Mouse (Mus musculus): ENCODE results near the gene Fam210b.

The Fam210b gene

GRCm38 (mm10) chr2:172350773-172351172 is 5.4 kb downstream of the Fam210b start:
- no peak for DNase-seq

GRCm38 (mm10) chr2:172353218-172353617 is 7.9 kb downstream of the Fam210b start:
- DNase-seq: no peak

GRCm38 (mm10) chr2:172354761-172355160 is 9.4 kb downstream of the Fam210b start:
- no peak for DNase-seq

GRCm38 (mm10) chr2:172355833-172356232 is 10.5 kb downstream of the Fam210b start:
- no peak for DNase-seq

- DNase-seq: no peak
Measured at GRCm38 (mm10) chr2:172363176-172363575, 17.8 kb downstream of the Fam210b start.

GRCm38 (mm10) chr2:172370411-172371223 is 25.3 kb downstream of the Fam210b start, which contains the start of the genes Aurka and Cstf1:
Aurka (minus strand) TSS chr2:172370535.
Cstf1 (plus strand) TSS chr2:172370681.
- peak; percentile 97 for DNase-seq

- DNase-seq: no peak
Measured at GRCm38 (mm10) chr2:172371258-172371657, 25.9 kb downstream of the Fam210b start.

GRCm38 (mm10) chr2:172376551-172376950 is 31.2 kb downstream of the Fam210b start:
- DNase-seq: no peak

GRCm38 (mm10) chr2:172376999-172377515 is 31.7 kb downstream of the Fam210b start:
- DNase-seq: no peak

- DNase-seq: peak; percentile 16 to 74
Measured at GRCm38 (mm10) chr2:172378332-172378731, 33.0 kb downstream of the Fam210b start.

- DNase-seq: no peak
Measured at GRCm38 (mm10) chr2:172380513-172380912, 35.1 kb downstream of the Fam210b start.

GRCm38 (mm10) chr2:172381341-172381740 is 36.0 kb downstream of the Fam210b start:
- no peak for DNase-seq

- no peak for DNase-seq
Measured at GRCm38 (mm10) chr2:172381898-172382297, 36.5 kb downstream of the Fam210b start.

- DNase-seq: no peak
Measured at GRCm38 (mm10) chr2:172384715-172385114, 39.4 kb downstream of the Fam210b start.

- DNase-seq: no peak
Measured at GRCm38 (mm10) chr2:172390341-172390740, 45.0 kb downstream of the Fam210b start.

GRCm38 (mm10) chr2:172392041-172392521 is 46.7 kb downstream of the Fam210b start:
- DNase-seq: no peak

- peak in 1 of 2 experiments; percentile 37 for DNase-seq
Measured at GRCm38 (mm10) chr2:172393391-172394051, 48.2 kb downstream of the Fam210b start, which contains the start of gene Cass4. Cass4 (plus strand) TSS chr2:172393794.

GRCm38 (mm10) chr2:172394052-172394392 is 48.7 kb downstream of the Fam210b start:
- no peak for DNase-seq

- DNase-seq: no peak
Measured at GRCm38 (mm10) chr2:172394671-172395070, 49.3 kb downstream of the Fam210b start.

GRCm38 (mm10) chr2:172395961-172396360 is 50.6 kb downstream of the Fam210b start:
- DNase-seq: no peak

GRCm38 (mm10) chr2:172399901-172400300 is 54.5 kb downstream of the Fam210b start:
- DNase-seq: no peak

GRCm38 (mm10) chr2:172401116-172401825 is 55.9 kb downstream of the Fam210b start:
- no peak for DNase-seq

- no peak for DNase-seq
Measured at GRCm38 (mm10) chr2:172404239-172404638, 58.9 kb downstream of the Fam210b start.
